Mouse (Mus musculus) midbrain, embryonic 16.5 days (tissue): ENCODE results near the gene Ndufaf2. TPM values are rescaled to one million over a fixed set of nuclear protein-coding genes. Genes with fewer than 3 reads are reported as not detected.

Experiments
- ATAC-seq: fragments of 200-750 bp; cut with Nextera tagmentation; 2 replicates; pipeline ENCODE4 v1.8.0; 2017; ENCODE audit warnings: moderate TSS enrichment
- H3K27ac ChIP-seq: fragments of 300-500 bp; sonication (generic); 2 replicates; pipeline ENCODE4 v1.5.1; 2014; ENCODE audit warnings: mild to moderate bottlenecking, low read length, mixed read lengths
- H3K27me3 ChIP-seq: fragments of 300-500 bp; sonication (generic); 2 replicates; pipeline ENCODE4 v1.6.1; 2014; ENCODE audit warnings: low read depth, low read length, mixed read lengths; ENCODE audit not compliant: control insufficient read depth, insufficient read depth
- H3K36me3 ChIP-seq: fragments of 300-500 bp; sonication (generic); 2 replicates; pipeline ENCODE4 v1.6.1; 2014; ENCODE audit warnings: mild to moderate bottlenecking, low read length, moderate library complexity, mixed read lengths; ENCODE audit not compliant: control insufficient read depth, insufficient read depth
- H3K4me1 ChIP-seq: fragments of 300-500 bp; sonication (generic); 2 replicates; pipeline ENCODE4 v1.6.1; 2014; ENCODE audit warnings: mild to moderate bottlenecking, low read length, mixed read lengths; ENCODE audit not compliant: control insufficient read depth, insufficient read depth
- H3K4me2 ChIP-seq: fragments of 300-500 bp; sonication (generic); 2 replicates; pipeline ENCODE4 v1.6.1; 2014; ENCODE audit warnings: mild to moderate bottlenecking, low read length, mixed read lengths
- H3K4me3 ChIP-seq: fragments of 300-500 bp; sonication (generic); 2 replicates; pipeline ENCODE4 v1.5.1; 2014; ENCODE audit warnings: low read depth, mild to moderate bottlenecking, low read length, moderate library complexity, mixed read lengths
- H3K9ac ChIP-seq: fragments of 300-500 bp; sonication (generic); 2 replicates; pipeline ENCODE4 v1.6.1; 2014; ENCODE audit warnings: low read depth, low read length, mixed read lengths
- H3K9me3 ChIP-seq: fragments of 300-500 bp; sonication (generic); replicated peaks from 2 replicates; pipeline ENCODE4 v1.6.1; 2014; ENCODE audit warnings: mild to moderate bottlenecking, low read length, mixed read lengths; ENCODE audit not compliant: control insufficient read depth, poor library complexity, severe bottlenecking
- WGBS: fragments of 180-500 bp; shearing (Covaris S2); extraction: QIAGEN DNeasy Blood & Tissue Kit; methylation state at CpG from one replicate; pipeline ENCODE4 v1.1.7; 2014; 5-methylcytosine and 5-hydroxymethylcytosine counted together
- polyA plus RNA-seq: library from polyadenylated mRNA; unstranded; fragments of >200 nt; fragmentation: Nextera tagmentation; extraction: Ambion mirVana; gene quantifications from 2 replicates; pipeline ENCODE4 v1.2.1, GENCODE M21; 2015

Ndufaf2 gene
- polyA plus RNA-seq, 1 experiment from 2014 or later: 68.5 TPM

DNA sequence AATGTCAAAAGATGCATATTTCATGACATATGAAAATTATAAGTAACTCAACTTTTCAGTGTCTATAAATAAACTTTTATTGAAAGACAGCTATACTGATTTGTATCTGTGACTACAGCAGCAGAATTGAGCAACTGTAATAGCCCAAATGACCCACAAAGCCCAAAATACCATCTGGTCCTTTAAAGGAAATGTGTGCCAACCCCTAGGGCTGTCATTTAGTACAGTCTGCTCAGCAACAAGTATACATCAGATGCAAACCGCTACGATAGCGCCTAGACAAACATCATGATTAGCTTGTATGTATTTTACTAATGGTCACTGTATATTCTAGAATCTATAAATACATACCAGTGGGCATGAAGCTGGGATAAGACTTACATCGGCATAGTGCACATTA is 74.3 kb downstream of the Ndufaf2 start:
- Histone ChIP-seq H3K4me3 (no peak overlapping the region), H3K27me3 (no peaks in the 10 kb centered on the region), H3K36me3 (no peaks in the 10 kb centered on the region), H3K9ac (no peak overlapping the region), H3K27ac (no peak overlapping the region), H3K4me2 (no peak overlapping the region), H3K9me3 (no peaks in the 10 kb centered on the region), H3K4me1 (peaks cover 2% of the 10 kb centered on the region; the same call in 1 of the 2 replicates)
- no peak for ATAC-seq
- WGBS: 95% methylated on average over 4 of the region's 4 CpGs

DNA sequence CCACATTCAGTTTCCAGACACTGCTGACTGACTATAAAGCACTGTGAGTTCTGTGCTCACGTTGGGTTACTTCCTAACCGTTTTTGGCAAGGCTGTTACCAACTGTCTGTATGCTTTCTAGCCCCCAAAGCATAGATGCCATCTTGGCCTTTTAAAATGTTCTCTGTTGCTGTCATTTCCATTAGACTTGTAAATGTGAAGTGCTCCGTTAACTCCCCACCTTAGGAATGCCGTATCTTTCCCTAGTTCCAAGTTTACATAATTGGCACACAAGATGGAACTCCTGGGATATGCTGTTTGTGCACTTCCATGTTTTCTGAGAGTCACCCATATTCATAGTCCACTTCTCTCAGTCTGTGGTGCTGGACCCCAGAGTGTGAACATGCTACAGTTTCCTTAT is 80.5 kb downstream of the Ndufaf2 start:
- Histone ChIP-seq H3K27ac (no peak overlapping the region), H3K27me3 (no peaks in the 10 kb centered on the region), H3K4me1 (no peaks in the 10 kb centered on the region), H3K36me3 (no peaks in the 10 kb centered on the region), H3K9ac (no peak overlapping the region), H3K9me3 (no peaks in the 10 kb centered on the region), H3K4me3 (no peak overlapping the region), H3K4me2 (no peak overlapping the region)
- WGBS: 83% methylated on average over 4 of the region's 4 CpGs
- no peak for ATAC-seq

DNA sequence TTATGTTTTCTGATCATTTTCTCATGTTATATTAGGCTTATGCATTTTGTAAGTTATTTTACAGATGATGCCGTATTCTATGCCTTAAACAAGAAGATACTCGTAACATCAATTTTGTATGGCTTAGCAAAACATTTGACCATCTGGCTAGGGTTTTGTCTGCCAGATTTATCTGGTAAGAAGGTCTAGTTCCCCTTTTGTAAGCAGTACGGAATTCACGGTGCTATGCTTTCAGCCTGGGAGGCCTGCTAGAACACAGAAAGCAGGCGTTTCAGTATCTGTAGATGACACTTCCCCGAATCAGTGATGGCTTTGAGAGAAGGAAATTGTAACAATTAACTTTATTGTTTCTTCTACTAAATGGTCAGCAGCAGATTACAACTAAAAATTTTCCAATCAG is 80.9 kb downstream of the Ndufaf2 start:
- Histone ChIP-seq H3K4me3 (no peak overlapping the region), H3K4me2 (no peak overlapping the region), H3K27ac (no peak overlapping the region), H3K9ac (no peak overlapping the region), H3K27me3 (no peaks in the 10 kb centered on the region), H3K36me3 (no peaks in the 10 kb centered on the region), H3K4me1 (no peaks in the 10 kb centered on the region), H3K9me3 (no peaks in the 10 kb centered on the region)
- ATAC-seq: no peak
- WGBS: 76% methylated on average over 6 of the region's 6 CpGs

DNA sequence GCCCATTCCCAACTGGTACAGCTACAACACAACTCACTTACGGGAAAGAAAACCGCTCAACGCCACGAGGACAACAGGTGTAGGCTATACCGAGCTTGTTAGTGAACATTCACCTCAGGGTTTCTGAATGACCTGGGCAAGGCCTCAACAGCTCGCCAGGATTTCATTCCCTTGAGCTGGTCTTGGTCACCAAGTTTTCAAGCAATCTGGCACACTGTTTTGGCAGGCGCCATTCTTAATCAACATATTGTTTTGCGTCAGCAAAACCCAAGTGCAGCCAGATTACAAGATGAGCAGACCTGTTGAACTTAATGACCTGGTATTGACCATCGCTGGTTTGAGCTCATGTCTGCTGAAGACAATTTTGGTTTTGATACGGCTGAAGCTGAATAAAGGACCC is 88.3 kb downstream of the Ndufaf2 start:
- Histone ChIP-seq H3K36me3 (no peaks in the 10 kb centered on the region), H3K9ac (no peak overlapping the region), H3K4me1 (no peaks in the 10 kb centered on the region), H3K9me3 (no peaks in the 10 kb centered on the region), H3K27ac (no peak overlapping the region), H3K4me3 (no peak overlapping the region), H3K27me3 (no peaks in the 10 kb centered on the region), H3K4me2 (no peak overlapping the region)
- 98% methylated on average over 10 of the region's 10 CpGs for WGBS
- no peak for ATAC-seq

DNA sequence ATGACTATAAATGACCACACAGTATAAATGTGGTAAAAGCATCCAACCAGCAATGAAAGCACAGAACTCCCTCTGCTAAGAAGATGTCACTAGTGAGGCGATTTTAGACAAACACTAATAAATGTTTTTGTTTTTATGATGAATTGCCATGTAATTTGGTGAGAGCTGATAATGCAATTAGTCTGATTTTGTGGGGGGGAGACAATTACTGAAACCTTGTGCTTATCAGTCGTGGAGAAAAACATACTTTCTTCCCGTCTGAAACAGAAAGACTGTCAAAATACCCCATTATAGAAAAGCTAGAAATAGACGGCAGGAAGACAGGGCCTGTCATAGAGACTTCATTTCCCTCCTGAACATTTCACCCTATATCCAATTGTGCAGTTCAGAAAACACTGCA is 89.3 kb downstream of the Ndufaf2 start:
- H3K36me3 ChIP-seq: no peaks in the 10 kb centered on the region
- H3K27ac ChIP-seq: no peak overlapping the region
- H3K9me3 ChIP-seq: no peaks in the 10 kb centered on the region
- 72% methylated on average over 4 of the region's 4 CpGs for WGBS
- no peaks in the 10 kb centered on the region for H3K4me1 ChIP-seq
- H3K9ac ChIP-seq: no peak overlapping the region
- no peak overlapping the region for H3K4me3 ChIP-seq
- H3K27me3 ChIP-seq: no peaks in the 10 kb centered on the region
- ATAC-seq: no peak
- H3K4me2 ChIP-seq: no peak overlapping the region

DNA sequence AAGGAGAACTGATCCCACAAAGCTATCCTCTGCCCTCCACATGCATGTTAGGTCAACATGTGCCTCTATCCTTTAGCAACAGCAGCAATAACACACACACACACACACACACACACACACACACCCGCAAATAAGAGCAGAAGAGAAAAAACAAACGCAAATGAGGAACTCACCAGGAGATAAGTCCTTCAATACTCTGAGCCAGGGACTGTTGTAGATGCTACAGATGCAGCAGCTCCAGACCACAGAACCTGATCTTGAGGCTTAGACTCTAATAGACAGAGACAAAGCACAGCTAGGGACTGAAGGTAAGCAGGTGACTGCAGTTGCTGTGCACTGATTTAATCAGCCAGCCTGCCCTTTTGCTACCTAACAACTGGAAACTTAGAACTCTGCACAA is 92.4 kb downstream of the Ndufaf2 start:
- Histone ChIP-seq H3K4me1 (peaks cover 2% of the 10 kb centered on the region; the same call in 1 of the 2 replicates), H3K9ac (no peak overlapping the region), H3K27ac (no peak overlapping the region), H3K36me3 (no peaks in the 10 kb centered on the region), H3K27me3 (no peaks in the 10 kb centered on the region), H3K9me3 (no peaks in the 10 kb centered on the region), H3K4me3 (no peak overlapping the region), H3K4me2 (no peak overlapping the region)
- no peak for ATAC-seq
- WGBS: 77% methylated on average over 2 of the region's 2 CpGs

DNA sequence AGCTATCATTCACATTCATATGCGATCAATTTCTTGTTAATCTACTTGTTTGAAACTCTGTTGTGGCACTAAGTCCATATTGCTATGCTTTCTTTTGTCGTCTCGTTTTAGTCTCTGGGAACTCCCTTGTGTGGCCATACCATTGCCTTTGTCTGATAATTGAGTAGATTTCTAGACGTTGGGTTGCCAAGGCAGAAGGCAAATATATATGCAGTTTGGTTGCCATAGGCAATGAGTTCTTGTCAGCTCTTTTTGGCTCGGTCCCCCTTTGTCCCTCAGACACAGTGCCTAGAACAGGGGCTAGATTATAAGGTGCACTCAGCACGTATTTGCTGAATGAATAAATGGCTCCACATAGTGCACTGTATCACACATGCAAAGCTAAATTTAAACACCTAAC is 94.1 kb downstream of the Ndufaf2 start:
- no peak overlapping the region for H3K27ac ChIP-seq
- H3K4me1 ChIP-seq: peaks cover 10% of the 10 kb centered on the region; the same call in 1 of the 2 replicates
- no peak overlapping the region for H3K4me2 ChIP-seq
- no peaks in the 10 kb centered on the region for H3K27me3 ChIP-seq
- no peak overlapping the region for H3K4me3 ChIP-seq
- H3K9me3 ChIP-seq: no peaks in the 10 kb centered on the region
- H3K36me3 ChIP-seq: no peaks in the 10 kb centered on the region
- 16% methylated on average over 6 of the region's 6 CpGs for whole genome bisulfite sequencing
- no peak for ATAC-seq
- H3K9ac ChIP-seq: no peak overlapping the region

DNA sequence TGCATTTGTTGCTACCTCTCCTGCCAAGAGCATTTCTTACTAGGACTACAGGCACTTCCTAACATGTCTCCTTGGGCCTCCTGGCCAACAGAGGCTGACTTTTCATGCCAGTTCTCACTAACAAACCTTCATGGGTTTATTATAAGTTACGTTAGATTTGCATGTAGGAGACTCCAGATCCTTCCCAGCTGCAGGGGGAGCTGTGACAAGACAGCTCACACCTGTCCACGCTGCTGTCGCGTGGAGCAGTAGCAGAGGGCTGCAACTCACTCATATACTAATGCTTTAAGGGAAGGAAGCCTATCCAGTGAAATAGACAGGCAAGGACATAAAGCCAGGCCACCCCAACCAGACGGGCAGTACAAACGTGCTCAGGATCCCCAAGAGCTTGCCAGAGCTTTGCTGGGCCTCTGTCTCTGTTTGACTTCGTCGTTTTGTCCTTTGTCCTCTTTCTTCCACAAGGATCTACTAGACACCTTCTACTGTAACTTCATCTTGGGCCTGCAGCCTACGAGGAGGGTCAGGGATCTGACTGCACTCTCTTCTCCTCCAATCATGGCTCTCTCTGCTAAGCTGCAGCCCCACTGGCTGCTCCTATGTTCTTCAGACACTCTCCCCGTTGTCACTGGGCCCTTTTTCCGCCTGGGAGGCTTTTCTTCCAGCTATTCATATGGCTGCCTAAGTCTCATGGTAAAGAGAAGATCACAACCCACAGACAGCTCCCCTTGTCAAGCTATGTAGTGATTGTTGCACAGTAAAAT is 94.9 kb downstream of the Ndufaf2 start:
- Histone ChIP-seq H3K9ac (no peak overlapping the region), H3K36me3 (no peaks in the 10 kb centered on the region), H3K4me2 (no peak overlapping the region), H3K27me3 (no peaks in the 10 kb centered on the region), H3K4me1 (peaks cover 10% of the 10 kb centered on the region; the same call in 1 of the 2 replicates), H3K9me3 (no peaks in the 10 kb centered on the region), H3K27ac (no peak overlapping the region), H3K4me3 (no peak overlapping the region)
- ATAC-seq: no peak
- WGBS: 52% methylated on average over 11 of the region's 11 CpGs

DNA sequence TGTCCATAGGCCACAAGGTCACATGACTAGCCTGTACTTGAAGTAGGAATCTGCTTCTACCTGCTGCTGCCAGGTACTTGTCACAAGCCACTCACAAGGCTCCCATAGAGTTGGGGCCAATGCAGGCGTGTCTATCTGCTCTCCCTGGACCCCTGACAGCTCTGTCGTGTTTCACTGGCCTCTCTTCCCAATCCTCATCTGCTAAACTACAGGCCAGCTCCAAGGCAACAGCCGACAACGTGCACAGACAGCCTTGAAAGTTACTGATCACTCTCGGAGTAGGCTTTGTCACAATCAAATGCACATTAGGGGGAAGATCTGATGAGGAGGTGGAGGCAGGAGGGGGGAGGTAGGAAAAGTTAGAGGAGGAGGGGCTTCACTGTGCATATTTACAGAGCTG is 95.5 kb downstream of the Ndufaf2 start:
- H3K27me3 ChIP-seq: no peaks in the 10 kb centered on the region
- no peak overlapping the region for H3K4me2 ChIP-seq
- H3K27ac ChIP-seq: no peak overlapping the region
- H3K4me1 ChIP-seq: peaks cover 10% of the 10 kb centered on the region; the same call in 1 of the 2 replicates
- WGBS: 50% methylated on average over 5 of the region's 5 CpGs
- no peaks in the 10 kb centered on the region for H3K9me3 ChIP-seq
- H3K9ac ChIP-seq: no peak overlapping the region
- no peak overlapping the region for H3K4me3 ChIP-seq
- no peaks in the 10 kb centered on the region for H3K36me3 ChIP-seq
- no peak for ATAC-seq
